Mouse (Mus musculus) frontal cortex, postnatal 36 days (tissue): ENCODE measurements at regions not wholly inside any gene's neighbourhood (a gene's known extent, or its start where the extent isn't known, plus 50 kb on each side); places are given as distances from the start of the nearest gene placed in this dataset.

Experiments used
- DNase-seq, 2 experiments: peaks; one replicate each; pipeline ENCODE4 v3.0.0; 2022; ENCODE audit warnings: low spot score in 2 of 2

DNA sequence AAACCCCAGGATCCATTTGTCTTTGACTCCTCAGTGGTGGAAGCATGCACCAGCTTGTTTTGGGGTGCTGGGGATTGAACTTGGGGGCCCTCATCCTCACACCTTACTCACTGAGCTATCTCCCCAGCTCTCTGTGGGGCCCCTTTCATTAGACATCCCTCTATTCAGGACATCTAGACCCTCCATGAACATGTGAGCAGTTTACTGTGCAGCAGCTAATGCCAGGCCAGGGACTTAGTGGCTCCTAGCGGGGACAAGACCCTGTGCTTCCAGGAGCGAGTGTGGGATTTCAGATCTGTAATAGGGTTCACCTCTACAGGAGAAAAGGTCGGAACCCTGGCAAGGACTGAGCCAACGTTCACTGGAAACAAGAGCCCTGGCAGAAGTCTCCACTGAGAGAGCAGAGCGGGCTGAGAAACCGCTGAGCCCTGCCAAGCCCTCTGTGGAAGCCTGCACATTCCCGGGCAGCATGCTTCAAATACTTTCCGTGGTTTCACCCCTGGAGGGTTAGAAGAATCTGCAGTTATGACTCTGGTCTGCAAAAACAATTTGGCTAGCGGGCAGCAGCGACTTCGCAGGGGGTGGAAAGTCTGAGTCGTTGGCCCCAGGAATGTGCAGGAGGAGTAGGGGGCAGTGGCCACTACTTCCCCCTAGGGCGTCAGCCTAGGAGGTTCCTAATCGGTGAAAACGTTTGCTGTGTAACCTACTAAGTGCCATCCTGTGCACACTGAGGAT is 125.6 kb downstream of the Smad6 start:
- no peak for DNase-seq

- DNase-seq, result no peak
Observed at GRCm38 (mm10) chr9:63892235-63892971, 129.5 kb downstream of the Smad6 start.

DNA sequence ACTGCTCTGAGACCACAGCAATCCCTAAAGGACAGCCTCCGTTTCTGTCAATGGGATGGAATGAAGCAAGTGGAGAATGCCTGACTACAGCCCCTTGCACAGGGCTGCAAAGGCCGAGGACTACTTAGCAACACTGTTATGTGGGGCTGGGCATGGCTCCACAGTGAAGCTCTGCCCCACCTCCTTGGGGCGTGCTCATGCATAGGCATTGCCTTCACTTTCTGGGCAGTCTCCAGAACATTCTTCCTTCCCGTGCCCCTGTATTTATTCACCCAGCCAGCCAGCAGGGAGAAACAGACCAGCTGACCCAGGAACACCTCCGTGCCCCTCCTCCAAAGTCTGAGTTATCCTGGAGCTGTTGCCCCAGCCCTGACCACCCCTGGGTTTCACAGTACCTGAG is 131.1 kb downstream of the Smad6 start:
- no peak for DNase-seq

GRCm38 (mm10) chr9:63889570-63889969 is 131.8 kb upstream of the Smad3 start:
- DNase-seq, result no peak

GRCm38 (mm10) chr9:63884971-63885370 is 127.2 kb upstream of the Smad3 start:
- DNase-seq, result no peak

- DNase-seq, result no peak
Observed at GRCm38 (mm10) chr9:63883738-63884520, 126.1 kb upstream of the Smad3 start.

DNA sequence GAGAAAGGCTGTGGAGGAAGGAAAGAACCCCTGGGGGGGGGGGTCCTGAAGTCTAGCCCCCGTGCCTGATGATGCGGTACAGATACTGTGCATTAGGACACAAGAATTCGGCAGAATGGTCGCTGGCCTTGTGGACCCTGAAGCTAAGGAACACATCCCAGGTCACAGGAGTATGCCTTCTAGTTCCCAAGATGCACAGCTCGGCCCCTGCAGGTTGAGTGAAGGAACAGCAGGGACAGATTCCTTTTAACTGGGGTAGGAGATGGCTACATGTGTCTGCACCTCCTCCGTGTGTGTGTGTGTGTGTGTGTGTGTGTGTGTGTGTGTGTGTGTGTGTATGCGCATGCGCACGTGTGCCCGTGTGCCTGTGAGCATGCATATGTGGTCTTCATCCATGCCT is 123.9 kb upstream of the Smad3 start:
- no peak for DNase-seq

GRCm38 (mm10) chr9:63881261-63881563 is 123.4 kb upstream of the Smad3 start:
- DNase-seq, result no peak

DNA sequence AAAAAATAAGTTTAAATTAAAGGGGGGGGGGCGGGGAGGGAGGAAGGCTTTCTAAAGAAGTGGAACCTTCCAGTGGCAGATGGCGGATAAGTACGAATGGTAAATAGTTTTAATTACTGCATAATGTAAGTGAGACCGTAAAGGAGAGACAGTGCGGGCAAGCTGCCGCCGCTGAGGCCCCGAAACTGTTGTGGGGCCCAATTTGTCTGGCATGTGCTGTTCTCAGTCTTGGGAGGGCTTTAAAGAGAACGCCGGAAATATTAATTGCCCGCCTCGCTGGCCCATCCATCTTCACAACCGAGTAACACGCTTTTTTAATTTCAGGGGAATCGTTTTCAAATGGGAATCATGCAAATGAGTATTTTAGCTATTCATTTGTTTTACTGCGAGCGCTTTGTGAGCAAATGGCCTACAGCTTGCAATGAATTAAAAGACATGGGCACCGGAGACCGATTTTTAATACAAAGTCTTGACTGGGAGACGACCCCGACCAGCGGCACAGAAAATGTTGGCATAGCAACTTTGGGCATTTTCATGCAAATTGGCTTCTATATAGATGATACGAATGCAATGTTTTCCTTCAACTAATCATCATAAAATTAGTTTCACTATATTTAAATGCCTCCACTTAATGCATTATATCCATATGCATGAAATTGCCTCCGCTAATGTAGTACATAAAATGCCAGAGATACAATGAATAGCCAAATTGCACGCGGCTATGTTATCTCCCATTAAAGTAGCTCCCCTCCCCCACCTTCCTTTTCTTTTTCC is 122.9 kb upstream of the Smad3 start:
- no peak for DNase-seq

- DNase-seq, result no peak
Observed at GRCm38 (mm10) chr9:63879710-63880428, 122.1 kb upstream of the Smad3 start.

DNA sequence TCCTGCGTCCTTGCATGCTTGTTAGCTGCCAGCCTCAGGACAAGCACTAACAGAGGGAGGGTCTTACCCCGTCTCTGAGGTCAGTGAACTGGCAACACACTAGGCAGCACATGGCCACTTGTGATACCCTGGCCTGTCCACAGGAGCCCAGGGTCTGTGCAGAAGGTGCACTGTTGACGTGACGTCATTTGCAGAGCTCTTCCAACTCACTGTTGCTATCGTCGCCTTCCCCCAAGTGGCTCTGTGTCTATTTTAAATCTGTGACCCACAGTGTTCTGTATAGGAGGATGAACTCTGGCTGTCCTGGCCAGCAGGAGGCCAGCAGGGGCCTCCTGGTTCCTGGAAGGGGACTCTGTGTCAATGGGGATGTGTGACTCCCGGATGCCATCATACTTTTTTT is 120.1 kb upstream of the Smad3 start:
- DNase-seq, result no peak

GRCm38 (mm10) chr9:63876886-63877285 is 119.1 kb upstream of the Smad3 start:
- no peak for DNase-seq

- DNase-seq, result no peak
Observed at GRCm38 (mm10) chr9:63876023-63876422, 118.2 kb upstream of the Smad3 start.

- no peak for DNase-seq
Observed at GRCm38 (mm10) chr9:63875193-63875592, 117.4 kb upstream of the Smad3 start.

GRCm38 (mm10) chr9:63864350-63864749 is 106.6 kb upstream of the Smad3 start:
- no peak for DNase-seq

DNA sequence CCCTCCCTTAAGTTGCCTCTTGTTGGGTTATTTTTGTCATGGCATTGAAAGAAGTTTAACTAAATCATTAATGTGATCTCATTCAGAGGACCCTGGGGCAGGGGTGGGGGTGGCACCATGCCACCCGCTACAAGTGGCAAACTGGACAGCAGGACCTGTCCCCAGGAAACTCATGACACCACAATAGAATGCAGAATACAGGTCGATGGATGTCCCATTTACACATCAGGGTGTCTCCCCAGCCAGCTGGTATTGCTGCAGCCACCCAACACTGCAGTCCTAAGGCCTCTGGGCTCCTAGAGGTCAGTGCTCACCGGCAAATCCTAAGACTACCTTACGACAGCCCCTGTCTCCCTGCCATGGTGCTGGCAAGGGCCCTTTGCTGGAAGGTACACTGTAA is 105.5 kb upstream of the Smad3 start:
- DNase-seq, result no peak

DNA sequence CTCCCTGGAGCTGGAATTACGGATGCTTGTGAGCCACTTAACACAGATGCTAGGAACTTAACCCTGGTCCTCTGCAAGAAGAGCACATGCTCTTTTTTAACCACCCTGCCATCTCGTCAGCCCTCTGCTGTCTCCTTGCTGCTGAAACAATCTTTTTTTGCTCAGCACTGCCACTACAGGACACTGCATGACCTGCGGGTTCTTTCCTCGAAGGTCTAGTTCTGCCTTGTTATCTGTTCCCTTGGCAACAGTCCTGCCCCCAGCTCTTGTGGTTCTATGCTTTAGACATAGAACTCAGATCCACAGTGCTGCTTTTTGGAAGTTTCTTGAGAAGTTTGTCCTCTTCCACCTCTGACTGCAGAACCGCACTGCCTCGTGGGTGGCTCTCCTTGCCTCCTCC is 104.6 kb upstream of the Smad3 start:
- no peak for DNase-seq

- DNase-seq, result no peak
Observed at GRCm38 (mm10) chr9:63861418-63861817, 103.6 kb upstream of the Smad3 start.

GRCm38 (mm10) chr9:63860196-63860595 is 102.4 kb upstream of the Smad3 start:
- no peak for DNase-seq

GRCm38 (mm10) chr9:63856065-63856736 is 98.4 kb upstream of the Smad3 start:
- peak; percentile 58 to 69 for DNase-seq

DNA sequence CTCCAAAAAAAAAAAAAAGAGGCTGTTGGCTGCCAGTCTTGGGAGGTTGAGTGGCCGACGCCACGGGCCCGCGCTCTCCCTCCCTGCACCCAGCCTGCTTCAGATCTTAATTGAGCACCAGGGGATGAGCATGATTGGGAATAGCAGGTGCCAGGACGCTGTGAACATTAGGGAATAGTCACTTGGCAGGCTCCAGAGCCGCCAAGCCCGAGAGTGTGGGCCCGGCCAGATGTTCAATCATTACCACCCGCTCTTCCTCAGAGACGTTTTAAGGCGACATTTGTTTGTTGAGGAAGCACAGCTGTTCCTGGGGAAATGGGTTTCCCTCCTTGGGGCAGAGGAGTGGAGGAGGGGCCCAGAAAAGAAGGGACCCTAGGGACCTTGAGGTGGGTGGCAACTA is 94.0 kb upstream of the Smad3 start:
- DNase-seq, result peak in 1 of 2 experiments; percentile 8
